Mouse (Mus musculus) olfactory bulb, adult 2 months (tissue): ENCODE data around the gene Nipsnap3a.

Experiments
- CTCF ChIP-seq: fragments of 200-500 bp; IDR thresholded peaks from 2 replicates; pipeline ENCODE4 v1.5.1; 2012; ENCODE audit warnings: low read depth, mild to moderate bottlenecking, low read length, moderate library complexity; ENCODE audit not compliant: insufficient read depth
- POLR2A ChIP-seq: fragments of 200-500 bp; IDR thresholded peaks from 2 replicates; pipeline ENCODE4 v1.6.1; 2012; ENCODE audit warnings: mild to moderate bottlenecking, low read depth, low read length, moderate library complexity; ENCODE audit not compliant: insufficient read depth

GRCm38 (mm10) chr4:53018392-53018791 is 29.3 kb downstream of the Nipsnap3a start:
- TF ChIP-seq CTCF = no peak
- TF ChIP-seq POLR2A = no peak
